Mouse (Mus musculus) intestine, embryonic 14.5 days (tissue): ENCODE data around the gene Vkorc1. TPM values are rescaled to one million over a fixed set of nuclear protein-coding genes. Genes with fewer than 3 reads are reported as not detected.

Experiments used
- ATAC-seq: fragments of 200-750 bp; cut with Nextera tagmentation; replicated peaks from 2 replicates; pipeline ENCODE4 v1.8.0; 2017; ENCODE audit warnings: low read depth, moderate number of reproducible peaks, moderate TSS enrichment, moderate library complexity; ENCODE audit not compliant: low FRiP score, low TSS enrichment
- DNase-seq: peaks from one replicate; pipeline ENCODE4 v3.0.0-alpha.2; 2018; ENCODE audit warnings: low spot score
- H3K27ac ChIP-seq: fragments of 300-500 bp; sonication (generic); 2 replicates; pipeline ENCODE4 v1.5.1; 2014; ENCODE audit warnings: low read depth, mild to moderate bottlenecking, control low read depth
- H3K27me3 ChIP-seq: fragments of 300-500 bp; sonication (generic); replicated peaks from 2 replicates; pipeline ENCODE4 v1.6.1; 2014; ENCODE audit warnings: low read length, control low read depth; ENCODE audit not compliant: control insufficient read depth, insufficient read depth
- H3K36me3 ChIP-seq: fragments of 300-500 bp; sonication (generic); 2 replicates; pipeline ENCODE4 v1.6.1; 2014; ENCODE audit warnings: low read length, control low read depth; ENCODE audit not compliant: control insufficient read depth, insufficient read depth
- H3K4me1 ChIP-seq: fragments of 300-500 bp; sonication (generic); replicated peaks from 2 replicates; pipeline ENCODE4 v1.6.1; 2014; ENCODE audit warnings: low read length, control low read depth, mixed read lengths; ENCODE audit not compliant: control insufficient read depth, insufficient read depth
- H3K4me2 ChIP-seq: fragments of 300-500 bp; sonication (generic); 2 replicates; pipeline ENCODE4 v1.6.1; 2014; ENCODE audit warnings: low read length
- H3K4me3 ChIP-seq: fragments of 300-500 bp; sonication (generic); 2 replicates; pipeline ENCODE4 v1.5.1; 2014; ENCODE audit warnings: low read depth, low read length, control low read depth, mixed read lengths
- H3K9ac ChIP-seq: fragments of 300-500 bp; sonication (generic); 2 replicates; pipeline ENCODE4 v1.6.1; 2014; ENCODE audit warnings: mild to moderate bottlenecking, low read length
- H3K9me3 ChIP-seq: fragments of 300-500 bp; sonication (generic); 2 replicates; pipeline ENCODE4 v1.6.1; 2016; ENCODE audit warnings: low read length, control low read depth; ENCODE audit not compliant: control insufficient read depth
- WGBS: fragments of 180-500 bp; shearing (Covaris S2); extraction: QIAGEN DNeasy Blood & Tissue Kit; methylation state at CpG from one replicate; pipeline ENCODE4 v1.1.7; 2014; 5-methylcytosine and 5-hydroxymethylcytosine counted together
- polyA plus RNA-seq: library from polyadenylated mRNA; unstranded; fragments of >200 nt; fragmentation: Nextera tagmentation; extraction: Ambion mirVana; gene quantifications from 2 replicates; pipeline ENCODE4 v1.2.1, GENCODE M21; 2014

Vkorc1 gene
- polyA plus RNA-seq, 1 experiment from 2014 or later = 174 TPM

GRCm38 (mm10) chr7:127879301-127879700, 16.1 kb downstream of the Vkorc1 start:
- WGBS = 94% methylated on average over 9 of the region's 9 CpGs
- Histone ChIP-seq H3K9ac (no peak overlapping the region), H3K4me1 (peaks cover 22% of the 10 kb centered on the region), H3K4me2 (no peak overlapping the region), H3K36me3 (peaks cover 67% of the 10 kb centered on the region), H3K27me3 (no peaks in the 10 kb centered on the region), H3K27ac (no peak overlapping the region), H3K4me3 (no peak overlapping the region), H3K9me3 (no peaks in the 10 kb centered on the region)
- no peak for ATAC-seq
- DNase-seq = no peak

- peak within 1 kb of the TSS; percentile 79 for H3K4me2 ChIP-seq
- H3K27ac ChIP-seq = peak within 1 kb of the TSS; percentile 99
- H3K4me1 ChIP-seq = peaks cover 18% of the 10 kb centered on the region
- H3K9ac ChIP-seq = peak within 1 kb of the TSS; percentile 98
- under 1% methylated on average over 60 of the region's 60 CpGs for WGBS
- ATAC-seq = peak; percentile 73
- H3K4me3 ChIP-seq = peak within 1 kb of the TSS; percentile 96
- H3K36me3 ChIP-seq = peaks cover 46% of the 10 kb centered on the region
- no peaks in the 10 kb centered on the region for H3K27me3 ChIP-seq
- DNase-seq = peak; percentile 97
- H3K9me3 ChIP-seq = no peaks in the 10 kb centered on the region
Observed at GRCm38 (mm10) chr7:127876467-127877348, 18.7 kb downstream of the Vkorc1 start, which contains the start of gene Zfp668. Gene Zfp668 (minus strand): TSS chr7:127876828.

GRCm38 (mm10) chr7:127876041-127876466, 19.4 kb downstream of the Vkorc1 start, which contains the start of gene Zfp646:
Gene Zfp646 (plus strand): TSS chr7:127876221.
- H3K36me3 ChIP-seq = peaks cover 43% of the 10 kb centered on the region
- DNase-seq (peak; percentile 93), ATAC-seq (peak; percentile 89)
- WGBS = 1% methylated on average over 40 of the region's 41 CpGs
- peaks cover 18% of the 10 kb centered on the region for H3K4me1 ChIP-seq
- H3K9ac ChIP-seq = peak within 1 kb of the TSS; percentile 98
- H3K4me2 ChIP-seq = peak within 1 kb of the TSS; percentile 79
- no peaks in the 10 kb centered on the region for H3K27me3 ChIP-seq
- H3K9me3 ChIP-seq = no peaks in the 10 kb centered on the region
- H3K4me3 ChIP-seq = peak within 1 kb of the TSS; percentile 96
- H3K27ac ChIP-seq = peak within 1 kb of the TSS; percentile 99

GRCm38 (mm10) chr7:127875627-127876001, 19.8 kb downstream of the Vkorc1 start:
- peaks cover 38% of the 10 kb centered on the region for H3K36me3 ChIP-seq
- no peaks in the 10 kb centered on the region for H3K9me3 ChIP-seq
- ATAC-seq (peak; percentile 93), DNase-seq (peak; percentile 95)
- peak overlapping the region; percentile 99 for H3K27ac ChIP-seq
- H3K4me2 ChIP-seq = peak overlapping the region; percentile 79
- no peaks in the 10 kb centered on the region for H3K27me3 ChIP-seq
- peak overlapping the region; percentile 98 for H3K9ac ChIP-seq
- H3K4me1 ChIP-seq = peaks cover 18% of the 10 kb centered on the region
- WGBS = under 1% methylated on average over 40 of the region's 43 CpGs
- H3K4me3 ChIP-seq = peak overlapping the region; percentile 96

- 4% methylated on average over 20 of the region's 20 CpGs for WGBS
- Histone ChIP-seq H3K9me3 (no peaks in the 10 kb centered on the region), H3K9ac (peak overlapping the region; percentile 98), H3K27ac (peak overlapping the region; percentile 99), H3K4me1 (peaks cover 18% of the 10 kb centered on the region), H3K36me3 (peaks cover 32% of the 10 kb centered on the region), H3K27me3 (no peaks in the 10 kb centered on the region), H3K4me3 (peak overlapping the region; percentile 96), H3K4me2 (peak overlapping the region; percentile 79)
- DNase-seq (no peak), ATAC-seq (peak; percentile 14; the same call in 1 of the 2 replicates)
Observed at GRCm38 (mm10) chr7:127874812-127875626, 20.4 kb downstream of the Vkorc1 start.

GRCm38 (mm10) chr7:127870136-127870821, 25.1 kb downstream of the Vkorc1 start:
- Histone ChIP-seq H3K4me3 (no peak overlapping the region), H3K9me3 (no peaks in the 10 kb centered on the region), H3K9ac (no peak overlapping the region), H3K27ac (no peak overlapping the region), H3K4me1 (peaks cover 10% of the 10 kb centered on the region; the same call in 1 of the 2 replicates), H3K36me3 (peaks cover 37% of the 10 kb centered on the region), H3K4me2 (no peak overlapping the region), H3K27me3 (no peaks in the 10 kb centered on the region)
- no peak for ATAC-seq
- DNase-seq = no peak
- 81% methylated on average over 5 of the region's 5 CpGs for WGBS

- H3K27ac ChIP-seq = no peak overlapping the region
- peaks cover 46% of the 10 kb centered on the region for H3K36me3 ChIP-seq
- no peak overlapping the region for H3K9ac ChIP-seq
- H3K4me3 ChIP-seq = no peak overlapping the region
- peaks cover 6% of the 10 kb centered on the region; the same call in 1 of the 2 replicates for H3K4me1 ChIP-seq
- H3K4me2 ChIP-seq = no peak overlapping the region
- WGBS = 61% methylated on average over 3 of the region's 3 CpGs
- H3K27me3 ChIP-seq = no peaks in the 10 kb centered on the region
- DNase-seq (no peak), ATAC-seq (no peak; the same call in 1 of the 2 replicates)
- H3K9me3 ChIP-seq = no peaks in the 10 kb centered on the region
Observed at GRCm38 (mm10) chr7:127869149-127869810, 26.1 kb downstream of the Vkorc1 start.
